Mouse (Mus musculus) ES-Bruce4 (cell line): ENCODE data around the gene Rhot2.

Source experiments
- CTCF ChIP-seq: IDR thresholded peaks from one replicate; pipeline ENCODE4 v1.8.1; 2011; ENCODE audit warnings: low read depth, low read length
- EP300 ChIP-seq: IDR thresholded peaks from 2 replicates; pipeline ENCODE4 v1.6.1; 2011; ENCODE audit warnings: low read depth, low read length; ENCODE audit not compliant: insufficient read depth
- POLR2A ChIP-seq: IDR thresholded peaks from one replicate; pipeline ENCODE4 v1.8.1; 2011; ENCODE audit warnings: low read length; ENCODE audit not compliant: insufficient read depth

DNA sequence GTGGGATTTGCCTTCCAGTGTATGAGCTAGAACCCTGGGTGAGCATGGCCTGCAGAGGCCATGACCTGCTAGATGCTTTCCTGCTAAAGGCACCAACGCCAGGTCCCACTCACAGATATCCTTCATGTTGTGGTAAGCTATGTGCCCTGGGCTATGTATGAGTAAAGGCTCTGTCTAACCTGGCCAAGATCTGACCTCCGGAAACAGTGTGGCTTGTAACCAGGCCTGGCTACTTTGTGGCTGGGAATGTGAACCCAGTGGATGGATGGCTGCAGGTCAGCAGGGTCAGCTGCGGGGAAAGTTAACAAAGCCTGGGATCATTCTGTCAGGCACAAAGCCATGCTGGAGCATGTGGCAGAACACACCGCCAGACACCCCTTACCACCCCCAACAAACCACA is 37.0 kb upstream of the Rhot2 start:
- TF ChIP-seq CTCF (no peak), POLR2A (no peak), EP300 (no peak)
